20 mouse cellular contexts compared by ENCODE assay signal in genomic region chr4:31343312-31344248, GRCm38 (mm10).
A peak's percentile ranks its signal among the peaks of the same experiment; 100 is the strongest.
DNase-seq lines count a peak whose midpoint lies in the region; ATAC-seq lines count a peak whose summit lies in the region.
"Had no signal": no experiment of that assay in that cellular context is flagged by ENCODE, and none has a peak within 500 bp of the region (broad histone marks: within the 10 kb centered on the region; RNA-seq: fewer than 3 reads in every experiment).

No protein-coding gene starts in this region.

- H3K9ac ChIP-seq in kidney, embryonic 14.5 days (ENCODE audit: low read depth, low read length): no peak overlapping the region
- H3K9ac ChIP-seq in midbrain, embryonic 13.5 days (replicated peaks): no peak overlapping the region
- H3K9ac ChIP-seq in midbrain, embryonic 11.5 days (ENCODE audit: low read length): no peak overlapping the region
- H3K9ac ChIP-seq in hindbrain, embryonic 16.5 days (ENCODE audit: low read depth, low read length): no peak overlapping the region
- no peak overlapping the region for H3K9ac ChIP-seq in neural tube, embryonic 15.5 days (replicated peaks)
- H3K9ac ChIP-seq: forebrain, postnatal 0 days; stomach, embryonic 15.5 days had no signal

- H3K4me3 ChIP-seq in kidney, embryonic 14.5 days (ENCODE audit: low read length): no peak overlapping the region
- no peak overlapping the region for H3K4me3 ChIP-seq in midbrain, embryonic 13.5 days (replicated peaks)
- no peak overlapping the region for H3K4me3 ChIP-seq in midbrain, embryonic 11.5 days (ENCODE audit: low read depth, low read length)
- no peak overlapping the region for H3K4me3 ChIP-seq in hindbrain, embryonic 16.5 days (ENCODE audit: low read length)
- H3K4me3 ChIP-seq in neural tube, embryonic 15.5 days (replicated peaks): no peak overlapping the region
- H3K4me3 ChIP-seq: stomach, embryonic 15.5 days had no signal

- no peak overlapping the region; the same call in 1 of the 2 replicates for H3K27ac ChIP-seq in kidney, embryonic 14.5 days (ENCODE audit: low read depth, low read length)
- 0 out of 2 replicates have a peak overlapping the region, but pooled peaks have one; percentile 19 for H3K27ac ChIP-seq in midbrain, embryonic 13.5 days
- H3K27ac ChIP-seq in midbrain, embryonic 11.5 days (ENCODE audit: low read depth, low read length): no peak overlapping the region
- no peak overlapping the region for H3K27ac ChIP-seq in hindbrain, embryonic 16.5 days (ENCODE audit: low read depth, low read length)
- H3K27ac ChIP-seq in neural tube, embryonic 15.5 days (replicated peaks): no peak overlapping the region
- H3K27ac ChIP-seq: stomach, embryonic 15.5 days had no signal

- H3K9me3 ChIP-seq in kidney, embryonic 14.5 days (ENCODE audit: control insufficient read depth, low read length): no peaks in the 10 kb centered on the region
- no peaks in the 10 kb centered on the region for H3K9me3 ChIP-seq in midbrain, embryonic 13.5 days
- no peaks in the 10 kb centered on the region for H3K9me3 ChIP-seq in midbrain, embryonic 11.5 days (ENCODE audit: control insufficient read depth, low read length)
- no peaks in the 10 kb centered on the region for H3K9me3 ChIP-seq in hindbrain, embryonic 16.5 days (ENCODE audit: control insufficient read depth, low read length)
- H3K9me3 ChIP-seq in neural tube, embryonic 15.5 days (replicated peaks): no peaks in the 10 kb centered on the region
- H3K9me3 ChIP-seq: stomach, embryonic 15.5 days had no signal

- H3K4me1 ChIP-seq in kidney, embryonic 14.5 days (ENCODE audit: control insufficient read depth, insufficient read depth, low read length): peaks cover 7% of the 10 kb centered on the region; the same call in 1 of the 2 replicates
- H3K4me1 ChIP-seq in midbrain, embryonic 13.5 days (replicated peaks): no peaks in the 10 kb centered on the region
- H3K4me1 ChIP-seq in midbrain, embryonic 11.5 days (ENCODE audit: control insufficient read depth, insufficient read depth, low read length): no peaks in the 10 kb centered on the region
- no peaks in the 10 kb centered on the region for H3K4me1 ChIP-seq in hindbrain, embryonic 16.5 days (ENCODE audit: control insufficient read depth, insufficient read depth, low read depth, low read length)
- peaks cover 4% of the 10 kb centered on the region; the same call in 1 of the 2 replicates for H3K4me1 ChIP-seq in neural tube, embryonic 15.5 days
- H3K4me1 ChIP-seq: stomach, embryonic 15.5 days had no signal

- no peaks in the 10 kb centered on the region for H3K36me3 ChIP-seq in kidney, embryonic 14.5 days (ENCODE audit: control insufficient read depth, insufficient read depth, low read length)
- no peaks in the 10 kb centered on the region for H3K36me3 ChIP-seq in midbrain, embryonic 13.5 days
- no peaks in the 10 kb centered on the region for H3K36me3 ChIP-seq in midbrain, embryonic 11.5 days (ENCODE audit: control insufficient read depth, insufficient read depth, low read length)
- H3K36me3 ChIP-seq in hindbrain, embryonic 16.5 days (ENCODE audit: control insufficient read depth, insufficient read depth, low read length): no peaks in the 10 kb centered on the region
- H3K36me3 ChIP-seq in neural tube, embryonic 15.5 days: no peaks in the 10 kb centered on the region
- H3K36me3 ChIP-seq: stomach, embryonic 15.5 days had no signal

- WGBS in kidney, embryonic 14.5 days: 47% methylated on average over 5 of the region's 5 CpGs
- 75% methylated on average over 5 of the region's 5 CpGs for WGBS in midbrain, embryonic 13.5 days
- 84% methylated on average over 5 of the region's 5 CpGs for WGBS in midbrain, embryonic 11.5 days
- 68% methylated on average over 5 of the region's 5 CpGs for WGBS in hindbrain, embryonic 16.5 days
- WGBS in neural tube, embryonic 15.5 days: 50% methylated on average over 5 of the region's 5 CpGs

- no peak overlapping the region for H3K4me2 ChIP-seq in kidney, embryonic 14.5 days (replicated peaks; ENCODE audit: low read depth, low read length)
- no peak overlapping the region for H3K4me2 ChIP-seq in midbrain, embryonic 13.5 days (replicated peaks)
- H3K4me2 ChIP-seq in midbrain, embryonic 11.5 days: no peak overlapping the region
- no peak overlapping the region for H3K4me2 ChIP-seq in hindbrain, embryonic 16.5 days (ENCODE audit: low read length)
- H3K4me2 ChIP-seq in neural tube, embryonic 15.5 days: no peak overlapping the region
- H3K4me2 ChIP-seq: heart, embryonic 11.5 days; liver, embryonic 11.5 days; stomach, embryonic 15.5 days had no signal

- DNase-seq in kidney, adult 11 months: no peak
- no peak for DNase-seq in midbrain, embryonic 11.5 days (ENCODE audit: low spot score, missing footprints)
- no peak for DNase-seq in adrenal gland, postnatal 14 days
- DNase-seq: B cell, adult 2 months; cerebellum, adult 18-20 months; forebrain, postnatal 0 days; gastrocnemius, postnatal 25 days; kidney, adult 18-20 months; layer of hippocampus, adult 9-11 months; right cerebral cortex, adult 18-20 months; spleen, adult 18-20 months had no signal

- 0 out of 2 replicates have a peak, but pooled peaks have one; percentile 55 for ATAC-seq in kidney, embryonic 14.5 days (ENCODE audit: low FRiP score, low TSS enrichment)
- ATAC-seq in midbrain, embryonic 13.5 days: no peak
- no peak for ATAC-seq in midbrain, embryonic 11.5 days (ENCODE audit: low FRiP score)
- peak; percentile 48; the same call in 1 of the 2 replicates for ATAC-seq in hindbrain, embryonic 16.5 days
- ATAC-seq in neural tube, embryonic 15.5 days (ENCODE audit: low FRiP score): peak; percentile 53; the same call in 1 of the 2 replicates
- no peak for ATAC-seq in erythroblast, adult 5-6 weeks (replicated peaks; ENCODE audit: low FRiP score, poor library complexity, severe bottlenecking)
- ATAC-seq: forebrain, postnatal 0 days; lung, postnatal 0 days had no signal

- no peaks in the 10 kb centered on the region for H3K27me3 ChIP-seq in kidney, embryonic 14.5 days (ENCODE audit: control insufficient read depth, insufficient read depth, low read length)
- H3K27me3 ChIP-seq in midbrain, embryonic 13.5 days: no peaks in the 10 kb centered on the region
- no peaks in the 10 kb centered on the region for H3K27me3 ChIP-seq in midbrain, embryonic 11.5 days (ENCODE audit: control insufficient read depth, insufficient read depth, low read length)
- H3K27me3 ChIP-seq in hindbrain, embryonic 16.5 days (replicated peaks; ENCODE audit: control insufficient read depth, insufficient read depth, low read length): no peaks in the 10 kb centered on the region
- no peaks in the 10 kb centered on the region for H3K27me3 ChIP-seq in neural tube, embryonic 15.5 days (replicated peaks)
- H3K27me3 ChIP-seq: stomach, embryonic 15.5 days had no signal

Comparison
In these comparisons a context has a peak if more than half of its experiments do, and no peak if none do; other contexts are left out.
1. ATAC-seq: peak in kidney, embryonic 14.5 days (single experiment), hindbrain, embryonic 16.5 days (single experiment) and neural tube, embryonic 15.5 days (single experiment); none in midbrain, embryonic 13.5 days (single experiment), midbrain, embryonic 11.5 days (single experiment) and erythroblast, adult 5-6 weeks (single experiment).